Mouse (Mus musculus) kidney, postnatal 4 days (tissue): Measurements from ENCODE around the gene Hspa1a.
"Not testable (repeated sequence)": the region's sequence is repeated elsewhere in the genome, so short reads cannot be mapped to it uniquely, and the experiment has no call there.

ENCODE experiments used
- DNase-seq, 2 experiments: peaks; one replicate each; pipeline ENCODE4 v3.0.0; 2021; ENCODE audit warnings: mixed read lengths in 2 of 2

The Hspa1a gene

GRCm38 (mm10) chr17:34972069-34972749 is at the start of gene Hspa1a, which contains the start of gene Hspa1l:
Hspa1a (minus strand) TSS chr17:34972156.
Hspa1l (plus strand) TSS chr17:34972703.
- DNase-seq = peak; percentile 79 to 87

GRCm38 (mm10) chr17:35021163-35021808 is 49.3 kb upstream of the Hspa1a start:
- DNase-seq = peak; percentile 94 to 95

GRCm38 (mm10) chr17:35020551-35020950 is 48.6 kb upstream of the Hspa1a start:
- no peak for DNase-seq

GRCm38 (mm10) chr17:35019894-35020293 is 47.9 kb upstream of the Hspa1a start:
- no peak for DNase-seq

- DNase-seq = no peak
These were observed 46.2 kb upstream of the Hspa1a start for GRCm38 (mm10) chr17:35018171-35018570.

- no peak for DNase-seq
These were observed 45.7 kb upstream of the Hspa1a start for GRCm38 (mm10) chr17:35017706-35018030.

- no peak for DNase-seq
These were observed 45.1 kb upstream of the Hspa1a start for GRCm38 (mm10) chr17:35016791-35017705.

GRCm38 (mm10) chr17:35016376-35016775 is 44.4 kb upstream of the Hspa1a start, which contains the start of gene Vwa7:
Vwa7 (plus strand) TSS chr17:35016579.
- DNase-seq = peak; percentile 56 to 74

GRCm38 (mm10) chr17:35015296-35015695 is 43.3 kb upstream of the Hspa1a start:
- no peak for DNase-seq

GRCm38 (mm10) chr17:35013221-35013620 is 41.3 kb upstream of the Hspa1a start:
- no peak for DNase-seq

GRCm38 (mm10) chr17:35012430-35012829 is 40.5 kb upstream of the Hspa1a start:
- DNase-seq = no peak

GRCm38 (mm10) chr17:35011440-35011839 is 39.5 kb upstream of the Hspa1a start:
- DNase-seq = no peak

- DNase-seq = no peak
These were observed 37.6 kb upstream of the Hspa1a start for GRCm38 (mm10) chr17:35009586-35009985.

GRCm38 (mm10) chr17:35007387-35007991 is 35.5 kb upstream of the Hspa1a start:
- DNase-seq = no peak

GRCm38 (mm10) chr17:35005902-35006301 is 33.9 kb upstream of the Hspa1a start:
- not testable (repeated sequence) for DNase-seq

GRCm38 (mm10) chr17:35005158-35005557 is 33.2 kb upstream of the Hspa1a start:
- DNase-seq = no peak

GRCm38 (mm10) chr17:35004075-35004717 is 32.2 kb upstream of the Hspa1a start:
- no peak for DNase-seq

- no peak for DNase-seq
These were observed 31.3 kb upstream of the Hspa1a start for GRCm38 (mm10) chr17:35003022-35003838.

- DNase-seq = peak in 1 of 2 experiments; percentile 25
These were observed 30.4 kb upstream of the Hspa1a start for GRCm38 (mm10) chr17:35002153-35002865.

GRCm38 (mm10) chr17:35001452-35002152 is 29.6 kb upstream of the Hspa1a start:
- peak; percentile 48 to 64 for DNase-seq
